Mouse (Mus musculus): ENCODE data around the gene Fdps.

DNA sequence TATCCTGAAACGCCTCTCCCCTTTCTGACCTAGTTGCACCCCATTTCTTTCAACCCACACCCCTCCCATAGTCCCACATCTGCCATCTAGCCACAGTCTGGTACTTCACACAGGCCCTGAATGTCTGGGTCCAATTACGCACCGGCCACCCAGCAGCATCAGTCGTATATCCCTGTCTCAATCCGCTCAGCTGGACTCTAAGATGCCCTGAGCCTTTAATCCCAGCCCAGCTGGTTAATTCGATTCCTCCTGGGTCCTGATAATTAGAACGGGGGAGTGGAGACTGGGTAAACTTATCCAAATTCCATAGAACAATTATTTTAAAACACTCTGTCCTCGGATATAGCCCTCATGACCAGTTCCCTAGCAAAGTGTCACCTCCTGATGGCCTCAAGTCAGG lies 43.8 kb upstream of the Fdps start:
- TF ChIP-seq MAFK (IDR thresholded peaks at IDR 0.05; ENCODE audit: insufficient read depth, low read depth, low read length): no peak
- no peak for TF ChIP-seq ZNF384 (IDR thresholded peaks at IDR 0.05; ENCODE audit: low read depth, low read length)
- no peak for TF ChIP-seq CHD2 (IDR thresholded peaks at IDR 0.05; ENCODE audit: low read depth, low read length)
- no peak for TF ChIP-seq ZC3H11A (IDR thresholded peaks at IDR 0.05; ENCODE audit: borderline replicate concordance, low read depth, low read length)

Measured in ES-E14 (cell line).